Mouse (Mus musculus) liver, embryonic 15.5 days (tissue): Measurements from ENCODE around the gene Pusl1. TPM values are rescaled to one million over a fixed set of nuclear protein-coding genes. Genes with fewer than 3 reads are reported as not detected.

Experiments used
- ATAC-seq: fragments of 200-750 bp; cut with Nextera tagmentation; 2 replicates; pipeline ENCODE4 v1.8.0; 2017; ENCODE audit warnings: moderate number of reproducible peaks, mild to moderate bottlenecking, moderate library complexity; ENCODE audit not compliant: insufficient read depth
- H3K27ac ChIP-seq: fragments of 300-500 bp; sonication (generic); replicated peaks from 2 replicates; pipeline ENCODE4 v1.5.1; 2015; ENCODE audit warnings: mild to moderate bottlenecking, inconsistent platforms
- H3K27me3 ChIP-seq: fragments of 300-500 bp; sonication (generic); 2 replicates; pipeline ENCODE4 v1.6.1; 2015; ENCODE audit warnings: mild to moderate bottlenecking, inconsistent platforms
- H3K36me3 ChIP-seq: fragments of 300-500 bp; sonication (generic); replicated peaks from 2 replicates; pipeline ENCODE4 v1.6.1; 2015; ENCODE audit warnings: moderate library complexity, mild to moderate bottlenecking, inconsistent platforms
- H3K4me1 ChIP-seq: fragments of 300-500 bp; sonication (generic); replicated peaks from 2 replicates; pipeline ENCODE4 v1.6.1; 2015; ENCODE audit warnings: inconsistent platforms
- H3K4me2 ChIP-seq: fragments of 300-500 bp; sonication (generic); 2 replicates; pipeline ENCODE4 v1.6.1; 2015; ENCODE audit warnings: moderate library complexity, mild to moderate bottlenecking, inconsistent platforms
- H3K4me3 ChIP-seq: fragments of 300-500 bp; sonication (generic); replicated peaks from 2 replicates; pipeline ENCODE4 v1.5.1; 2015; ENCODE audit warnings: mild to moderate bottlenecking, inconsistent platforms
- H3K9ac ChIP-seq: fragments of 300-500 bp; sonication (generic); 2 replicates; pipeline ENCODE4 v1.6.1; 2015; ENCODE audit warnings: moderate library complexity, mild to moderate bottlenecking, inconsistent platforms
- H3K9me3 ChIP-seq: fragments of 300-500 bp; sonication (generic); replicated peaks from 2 replicates; pipeline ENCODE4 v1.6.1; 2016; ENCODE audit warnings: inconsistent platforms
- WGBS: fragments of 180-500 bp; shearing (Covaris S2); methylation state at CpG from one replicate; pipeline ENCODE4 v1.1.7; 2015; ENCODE audit warnings: mixed read lengths; ENCODE audit not compliant: insufficient replicate concordance; 5-methylcytosine and 5-hydroxymethylcytosine counted together
- polyA plus RNA-seq: library from polyadenylated mRNA; unstranded; fragments of >200 nt; fragmentation: Nextera tagmentation; extraction: Ambion mirVana; gene quantifications from 2 replicates; pipeline ENCODE4 v1.2.1, GENCODE M21; 2015

Pusl1 gene
- polyA plus RNA-seq = 14.3 and 15.6 TPM in 2 replicates

DNA sequence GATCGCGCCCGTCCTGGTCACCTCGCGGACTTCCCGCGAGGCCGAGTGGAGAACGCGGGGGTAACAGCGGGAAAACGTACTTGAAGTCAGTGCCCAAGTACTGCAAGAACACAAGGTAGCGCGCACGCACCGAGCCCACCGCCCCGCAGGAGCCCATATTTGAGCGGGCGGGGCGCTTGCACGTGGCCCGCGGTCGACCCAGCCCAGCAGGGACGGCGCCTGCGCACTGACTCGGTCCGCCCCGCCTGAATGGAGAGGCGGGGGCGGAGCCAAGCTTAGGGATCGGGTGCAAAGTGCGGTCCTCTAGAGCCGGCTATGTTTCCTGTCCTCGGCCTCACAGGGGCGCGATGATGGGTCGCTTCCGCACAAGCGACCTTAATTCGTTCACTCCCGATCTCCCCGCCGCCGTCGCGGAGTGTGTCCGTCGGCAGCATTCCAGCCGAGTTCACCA lies at the start of gene Pusl1, which contains the start of gene Acap3:
Gene Pusl1 (minus strand): TSS at position 231 of the 451 bp plus-strand sequence.
Gene Acap3 (plus strand): TSS at position 272 of the 451 bp plus-strand sequence.
- Histone ChIP-seq H3K4me3 (peak within 1 kb of the TSS; percentile 92), H3K4me2 (peak within 1 kb of the TSS; percentile 100), H3K27me3 (no peaks in the 10 kb centered on the region), H3K9me3 (no peaks in the 10 kb centered on the region), H3K27ac (peak within 1 kb of the TSS; percentile 95), H3K4me1 (peaks cover 53% of the 10 kb centered on the region), H3K36me3 (peaks cover 44% of the 10 kb centered on the region), H3K9ac (peak within 1 kb of the TSS; percentile 91)
- ATAC-seq = peak; percentile 86
- WGBS = under 1% methylated on average over 52 of the region's 52 CpGs

DNA sequence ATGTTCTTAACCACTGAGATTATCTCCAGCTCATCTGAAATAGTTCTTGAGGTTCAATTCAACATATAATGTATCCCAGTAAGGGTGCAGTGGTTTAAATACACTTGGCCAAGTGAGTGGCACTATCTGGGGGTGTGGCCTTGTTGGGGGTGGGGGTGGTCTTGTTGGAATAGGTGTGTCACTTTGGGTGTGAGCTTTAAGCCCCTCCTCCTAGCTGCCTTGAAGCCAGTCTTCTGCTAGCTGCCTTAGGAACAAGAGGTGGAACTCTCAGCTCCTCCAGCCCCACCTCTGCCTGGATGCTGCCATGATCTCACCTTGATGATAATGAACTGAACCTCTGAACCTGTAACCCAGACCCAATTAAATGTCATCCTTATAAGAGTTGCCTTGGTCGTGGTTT lies 40.5 kb upstream of the Pusl1 start:
- H3K4me3 ChIP-seq = no peak overlapping the region
- H3K36me3 ChIP-seq = no peaks in the 10 kb centered on the region
- no peaks in the 10 kb centered on the region for H3K4me1 ChIP-seq
- whole genome bisulfite sequencing = 36% methylated on average over 1 of the region's 1 CpGs
- peaks cover 26% of the 10 kb centered on the region for H3K27me3 ChIP-seq
- ATAC-seq = no peak
- no peaks in the 10 kb centered on the region for H3K9me3 ChIP-seq
- H3K4me2 ChIP-seq = no peak overlapping the region
- no peak overlapping the region for H3K27ac ChIP-seq
- H3K9ac ChIP-seq = no peak overlapping the region

DNA sequence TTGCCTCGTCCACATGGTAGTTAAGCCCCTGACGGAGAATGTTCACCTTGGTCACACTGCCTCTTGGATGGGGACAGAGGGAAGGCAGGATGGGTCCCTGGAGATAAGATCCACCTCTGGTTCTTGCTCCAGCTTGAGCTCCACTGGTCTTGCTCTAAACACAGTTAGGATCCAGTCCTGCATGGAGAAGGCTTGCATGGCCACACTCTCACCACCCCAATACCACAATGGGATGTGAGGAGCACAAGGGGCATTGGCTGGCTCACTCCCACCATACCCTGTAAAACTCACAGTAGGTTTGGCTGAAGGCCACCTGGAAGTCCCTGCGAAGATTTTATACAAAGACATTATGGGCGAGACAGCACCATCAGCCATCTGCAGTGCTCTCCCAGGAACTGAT lies 17.2 kb upstream of the Pusl1 start:
- 66% methylated on average over 4 of the region's 4 CpGs for WGBS
- ATAC-seq = no peak
- Histone ChIP-seq H3K36me3 (peaks cover 22% of the 10 kb centered on the region), H3K4me2 (no peak overlapping the region), H3K27ac (no peak overlapping the region), H3K9ac (no peak overlapping the region), H3K4me3 (no peak overlapping the region), H3K27me3 (no peaks in the 10 kb centered on the region), H3K9me3 (no peaks in the 10 kb centered on the region), H3K4me1 (no peaks in the 10 kb centered on the region)

DNA sequence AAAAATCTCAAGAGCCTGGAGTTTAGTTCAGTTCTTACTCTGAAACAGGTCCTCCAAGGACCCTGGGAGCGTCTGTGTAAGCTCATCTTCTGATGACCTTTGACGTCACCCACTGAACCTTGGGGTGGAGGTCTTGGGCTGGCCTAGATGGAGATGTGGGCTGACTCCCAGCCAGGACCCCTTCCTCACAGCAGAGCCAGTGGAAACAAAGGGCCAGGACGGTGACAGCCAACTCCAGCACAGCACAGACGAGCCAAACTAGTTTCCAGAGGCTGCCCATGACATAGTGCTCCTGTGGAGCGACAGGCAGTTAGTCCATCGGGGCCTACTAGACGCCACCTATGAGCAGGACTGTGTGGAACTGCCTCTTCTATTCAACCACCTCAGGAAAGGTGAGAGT lies 16.7 kb upstream of the Pusl1 start:
- H3K4me3 ChIP-seq = no peak overlapping the region
- no peaks in the 10 kb centered on the region for H3K4me1 ChIP-seq
- H3K4me2 ChIP-seq = no peak overlapping the region
- H3K9me3 ChIP-seq = no peaks in the 10 kb centered on the region
- H3K9ac ChIP-seq = no peak overlapping the region
- 68% methylated on average over 7 of the region's 7 CpGs for WGBS
- no peaks in the 10 kb centered on the region for H3K27me3 ChIP-seq
- H3K27ac ChIP-seq = no peak overlapping the region
- ATAC-seq = peak; percentile 9; the same call in 1 of the 2 replicates
- peaks cover 27% of the 10 kb centered on the region for H3K36me3 ChIP-seq

DNA sequence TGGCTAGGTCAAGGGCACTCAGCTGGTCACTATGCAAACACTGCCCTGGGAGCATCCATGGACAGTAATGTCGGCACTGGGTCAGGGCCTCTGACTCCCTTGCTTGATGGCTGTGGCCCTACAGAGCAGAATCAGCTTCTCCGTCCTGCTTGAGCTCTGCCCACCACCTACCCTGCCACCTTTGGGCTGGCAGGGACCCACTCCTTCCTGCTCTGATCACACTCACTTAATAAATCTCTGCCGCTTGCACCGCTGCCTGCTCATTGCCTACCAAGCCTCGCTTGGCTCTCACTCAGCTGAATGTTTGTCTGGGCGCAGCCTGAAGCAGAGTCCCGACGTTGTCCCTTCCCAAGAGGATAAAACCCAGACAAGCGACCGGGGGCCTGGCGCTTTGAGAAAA lies 15.4 kb upstream of the Pusl1 start:
- no peak overlapping the region for H3K4me2 ChIP-seq
- H3K27me3 ChIP-seq = no peaks in the 10 kb centered on the region
- H3K9ac ChIP-seq = no peak overlapping the region
- H3K36me3 ChIP-seq = peaks cover 39% of the 10 kb centered on the region
- H3K27ac ChIP-seq = no peak overlapping the region
- no peak overlapping the region for H3K4me3 ChIP-seq
- no peak for ATAC-seq
- H3K9me3 ChIP-seq = no peaks in the 10 kb centered on the region
- no peaks in the 10 kb centered on the region for H3K4me1 ChIP-seq
- 77% methylated on average over 11 of the region's 11 CpGs for WGBS

DNA sequence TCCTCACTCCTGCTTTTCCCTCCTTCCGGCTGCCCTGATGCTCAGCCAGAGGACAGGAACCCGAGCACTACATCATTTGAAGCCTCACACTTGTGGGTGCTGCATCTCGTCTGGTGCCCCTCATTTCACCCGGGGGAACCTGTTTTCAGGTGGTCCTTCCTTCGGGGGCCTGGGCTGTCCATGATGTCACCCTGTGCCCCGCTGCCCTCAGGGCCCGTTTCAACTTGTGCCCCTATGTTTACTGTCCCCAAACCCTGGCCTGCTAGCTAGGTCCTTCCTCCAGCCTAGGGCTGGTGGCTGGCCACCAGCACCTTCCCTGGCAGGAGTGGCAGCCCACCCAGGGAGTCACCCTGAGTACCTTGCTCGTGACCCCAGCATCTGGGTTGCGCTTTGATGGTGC lies 14.5 kb upstream of the Pusl1 start:
- Histone ChIP-seq H3K4me2 (no peak overlapping the region), H3K4me3 (no peak overlapping the region), H3K4me1 (no peaks in the 10 kb centered on the region), H3K27me3 (no peaks in the 10 kb centered on the region), H3K9ac (no peak overlapping the region), H3K9me3 (no peaks in the 10 kb centered on the region), H3K36me3 (peaks cover 48% of the 10 kb centered on the region), H3K27ac (no peak overlapping the region)
- 81% methylated on average over 9 of the region's 9 CpGs for WGBS
- ATAC-seq = no peak

DNA sequence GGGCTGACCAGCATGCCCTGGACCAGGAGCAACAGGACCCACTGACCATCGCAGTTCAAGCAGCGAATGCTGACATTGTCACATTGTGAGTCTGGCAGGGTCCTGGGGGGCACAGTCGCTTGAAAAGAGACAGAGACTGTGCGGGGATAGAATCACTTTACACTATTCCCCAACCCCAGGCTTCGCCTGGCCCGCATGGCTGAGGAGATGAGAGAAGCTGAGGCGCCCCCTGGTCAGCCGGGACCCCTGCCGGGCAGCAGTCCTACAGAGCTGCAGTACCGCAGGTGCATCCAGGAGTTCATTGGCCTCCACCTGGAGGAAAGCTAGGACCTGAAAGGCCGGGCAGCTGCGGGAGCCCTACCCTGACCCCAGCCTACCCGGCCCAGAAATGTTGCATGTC lies 14.1 kb upstream of the Pusl1 start:
- WGBS = 84% methylated on average over 13 of the region's 13 CpGs
- Histone ChIP-seq H3K27ac (no peak overlapping the region), H3K27me3 (no peaks in the 10 kb centered on the region), H3K36me3 (peaks cover 53% of the 10 kb centered on the region), H3K9me3 (no peaks in the 10 kb centered on the region), H3K4me1 (no peaks in the 10 kb centered on the region), H3K4me2 (no peak overlapping the region), H3K9ac (no peak overlapping the region), H3K4me3 (no peak overlapping the region)
- no peak for ATAC-seq

DNA sequence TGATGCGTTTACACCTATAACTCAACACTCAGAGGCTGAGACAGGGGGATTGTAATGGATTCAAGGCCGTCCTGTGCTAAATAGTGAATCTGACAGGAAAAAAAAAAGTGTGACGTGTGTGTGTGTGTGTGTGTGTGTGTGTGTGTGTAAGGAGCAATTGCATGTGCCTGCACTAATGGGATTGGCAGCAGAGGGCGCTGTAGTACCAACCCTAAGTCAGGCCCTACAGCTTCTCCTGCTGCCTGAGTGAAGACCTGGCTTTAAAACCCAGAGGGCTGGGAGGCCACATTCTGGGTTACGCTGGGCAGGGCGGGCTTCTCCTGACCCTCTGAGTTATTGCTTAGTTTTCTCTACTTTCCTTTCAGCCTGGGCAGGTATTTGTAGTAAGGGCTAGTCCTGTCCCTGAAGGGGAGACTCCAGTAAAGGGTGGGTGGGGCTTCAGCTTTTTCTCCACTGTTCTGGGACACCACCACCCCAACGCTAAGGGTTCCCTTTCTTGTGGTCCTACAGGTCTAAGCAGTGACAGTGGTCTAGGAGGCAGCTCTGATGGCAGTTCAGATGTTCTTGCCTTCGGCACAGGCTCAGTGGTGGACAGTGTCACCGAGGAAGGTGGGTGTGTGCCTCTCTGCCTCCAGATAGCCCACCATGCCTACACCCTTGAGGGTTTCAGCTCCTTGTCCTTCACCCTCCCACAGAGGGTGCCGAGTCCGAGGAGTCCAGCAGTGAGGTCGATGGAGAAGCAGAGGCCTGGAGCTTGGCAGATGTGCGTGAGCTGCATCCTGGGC lies 12.9 kb upstream of the Pusl1 start:
- no peak overlapping the region for H3K27ac ChIP-seq
- no peak overlapping the region for H3K9ac ChIP-seq
- H3K4me1 ChIP-seq = no peaks in the 10 kb centered on the region
- no peak overlapping the region for H3K4me3 ChIP-seq
- 82% methylated on average over 13 of the region's 13 CpGs for WGBS
- H3K27me3 ChIP-seq = no peaks in the 10 kb centered on the region
- ATAC-seq = no peak
- no peaks in the 10 kb centered on the region for H3K9me3 ChIP-seq
- H3K36me3 ChIP-seq = peaks cover 64% of the 10 kb centered on the region
- H3K4me2 ChIP-seq = no peak overlapping the region

DNA sequence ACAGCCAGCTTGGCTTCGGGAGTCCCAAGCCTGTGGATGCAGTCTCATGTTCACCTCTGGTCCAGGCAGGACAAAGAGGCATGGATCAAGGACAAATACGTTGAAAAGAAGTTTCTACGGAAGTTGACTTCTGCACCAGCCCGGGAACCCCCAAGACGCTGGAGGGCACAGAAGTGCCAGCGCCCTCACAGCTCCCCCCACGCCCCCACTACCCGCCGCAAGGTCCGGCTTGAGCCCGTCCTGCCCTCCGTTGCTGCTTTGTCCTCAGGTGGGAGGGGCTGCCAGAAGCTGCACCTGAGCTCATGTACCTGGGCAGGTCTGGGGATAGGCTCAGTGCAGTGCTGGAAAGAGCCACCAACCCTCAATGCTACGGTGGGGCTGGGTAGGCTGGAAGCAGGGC lies 11.7 kb upstream of the Pusl1 start:
- ATAC-seq = no peak
- Histone ChIP-seq H3K27me3 (no peaks in the 10 kb centered on the region), H3K4me1 (no peaks in the 10 kb centered on the region), H3K9ac (no peak overlapping the region), H3K4me3 (no peak overlapping the region), H3K27ac (no peak overlapping the region), H3K9me3 (no peaks in the 10 kb centered on the region), H3K36me3 (peaks cover 77% of the 10 kb centered on the region), H3K4me2 (no peak overlapping the region)
- 89% methylated on average over 13 of the region's 13 CpGs for WGBS

DNA sequence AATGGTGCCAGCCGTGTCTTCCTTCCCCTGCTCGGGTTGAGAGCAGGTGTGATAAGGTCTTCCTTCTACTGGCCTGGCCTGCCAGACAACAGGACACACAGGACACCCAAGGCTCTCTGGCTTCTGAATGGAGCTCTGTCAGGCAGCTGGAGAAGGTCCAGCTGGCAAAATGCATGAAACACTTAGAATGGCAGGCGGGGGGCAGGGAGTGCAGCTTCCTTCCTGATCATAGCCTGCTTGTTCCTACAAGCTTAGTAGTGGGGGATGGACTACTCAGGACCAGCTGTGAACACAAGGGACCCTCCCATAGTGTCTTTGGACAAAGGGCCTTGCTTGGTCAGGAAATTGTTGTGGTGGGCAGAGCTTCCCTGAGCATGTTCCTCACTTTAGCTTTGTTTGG lies 9.6 kb upstream of the Pusl1 start:
- H3K27ac ChIP-seq = no peak overlapping the region
- WGBS = 55% methylated on average over 3 of the region's 3 CpGs
- ATAC-seq = no peak

DNA sequence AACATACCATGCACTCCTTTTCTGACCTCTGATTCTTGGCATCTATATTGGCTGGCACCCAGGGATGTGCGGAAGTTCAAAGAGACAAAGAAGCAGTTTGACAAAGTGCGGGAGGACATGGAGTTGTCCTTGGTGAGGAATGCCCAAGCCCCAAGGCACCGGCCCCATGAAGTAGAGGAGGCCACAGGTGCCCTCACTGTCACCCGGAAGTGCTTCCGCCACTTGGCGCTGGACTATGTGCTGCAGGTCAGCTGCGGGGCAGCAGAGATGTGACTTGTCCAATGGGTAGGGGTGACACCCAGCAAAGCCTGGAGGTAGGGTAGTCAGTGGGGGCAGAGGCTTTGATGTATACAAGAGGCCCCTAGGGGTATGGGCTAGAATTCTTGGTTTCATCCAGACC lies 7.8 kb upstream of the Pusl1 start:
- H3K9ac ChIP-seq = no peak overlapping the region
- H3K4me1 ChIP-seq = peaks cover 15% of the 10 kb centered on the region
- no peak overlapping the region for H3K4me2 ChIP-seq
- no peaks in the 10 kb centered on the region for H3K9me3 ChIP-seq
- WGBS = 88% methylated on average over 7 of the region's 7 CpGs
- no peak for ATAC-seq
- H3K27me3 ChIP-seq = no peaks in the 10 kb centered on the region
- H3K36me3 ChIP-seq = peaks cover 80% of the 10 kb centered on the region
- H3K27ac ChIP-seq = no peak overlapping the region
- H3K4me3 ChIP-seq = no peak overlapping the region

More for the DNA sequence above, 9.6 kb upstream of the Pusl1 start:
- no peaks in the 10 kb centered on the region for H3K4me1 ChIP-seq
- H3K9ac ChIP-seq = no peak overlapping the region
- no peaks in the 10 kb centered on the region for H3K27me3 ChIP-seq
- no peak overlapping the region for H3K4me3 ChIP-seq
- peaks cover 92% of the 10 kb centered on the region for H3K36me3 ChIP-seq
- H3K4me2 ChIP-seq = no peak overlapping the region
- no peaks in the 10 kb centered on the region for H3K9me3 ChIP-seq

DNA sequence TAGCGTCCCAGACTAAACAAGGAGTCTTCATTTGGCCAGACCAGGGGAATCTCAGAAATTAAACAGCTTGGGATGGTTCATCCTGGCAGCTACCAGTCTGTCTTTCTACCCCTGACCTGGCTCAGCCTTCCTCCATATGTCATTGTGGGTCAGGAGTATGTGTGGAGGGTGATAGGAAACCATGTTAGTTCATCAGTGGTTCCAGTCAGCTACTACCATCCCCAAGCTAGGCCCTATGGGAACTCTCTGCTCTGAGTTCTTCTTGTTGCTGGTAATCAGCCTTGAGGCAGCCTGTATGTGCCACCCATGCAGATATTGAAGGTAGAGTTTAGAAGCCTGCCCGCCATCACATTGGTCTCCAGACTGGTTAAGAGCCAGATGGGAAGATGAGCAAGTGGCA lies 6.7 kb upstream of the Pusl1 start:
- Histone ChIP-seq H3K36me3 (peaks cover 69% of the 10 kb centered on the region), H3K9ac (no peak overlapping the region), H3K27me3 (no peaks in the 10 kb centered on the region), H3K4me2 (no peak overlapping the region), H3K9me3 (no peaks in the 10 kb centered on the region), H3K4me3 (no peak overlapping the region), H3K4me1 (peaks cover 26% of the 10 kb centered on the region), H3K27ac (no peak overlapping the region)
- 82% methylated on average over 2 of the region's 2 CpGs for WGBS
- no peak for ATAC-seq
